Mouse (Mus musculus) thymus, adult 2 months (tissue): ENCODE data around the gene Hal. TPM values are rescaled to one million over a fixed set of nuclear protein-coding genes. Genes with fewer than 3 reads are reported as not detected.
"Not testable (repeated sequence)": the region's sequence is repeated elsewhere in the genome, so short reads cannot be mapped to it uniquely, and the experiment has no call there.

Source experiments
- DNase-seq: peaks from one replicate; pipeline ENCODE4 v3.0.0; 2021
- H3K27ac ChIP-seq: fragments of 200-500 bp; 2 replicates; pipeline ENCODE4 v1.5.1; 2012; ENCODE audit warnings: low read length, control low read depth; ENCODE audit not compliant: control insufficient read depth, insufficient read depth
- H3K27me3 ChIP-seq: fragments of 200-500 bp; 2 replicates; pipeline ENCODE4 v1.6.1; 2012; ENCODE audit warnings: mild to moderate bottlenecking, low read length, moderate library complexity, mixed read lengths; ENCODE audit not compliant: control insufficient read depth, insufficient read depth
- H3K36me3 ChIP-seq: fragments of 200-500 bp; 2 replicates; pipeline ENCODE4 v1.6.1; 2012; ENCODE audit warnings: mild to moderate bottlenecking, low read length, moderate library complexity; ENCODE audit not compliant: control insufficient read depth, insufficient read depth
- H3K4me1 ChIP-seq: fragments of 200-500 bp; replicated peaks from 2 replicates; pipeline ENCODE4 v1.6.1; 2012; ENCODE audit warnings: low read length; ENCODE audit not compliant: control insufficient read depth, insufficient read depth
- H3K4me3 ChIP-seq: fragments of 200-500 bp; 2 replicates; pipeline ENCODE4 v1.5.1; 2012; ENCODE audit warnings: mild to moderate bottlenecking, low read length, control low read depth, moderate library complexity; ENCODE audit not compliant: control insufficient read depth, insufficient read depth
- CTCF ChIP-seq: fragments of 200-500 bp; IDR thresholded peaks from 2 replicates; pipeline ENCODE4 v1.5.1; 2012; ENCODE audit warnings: mild to moderate bottlenecking, control low read depth, low read length, moderate library complexity, borderline replicate concordance; ENCODE audit not compliant: control insufficient read depth, poor library complexity, insufficient read depth; ENCODE audit errors: extremely low read depth
- POLR2A ChIP-seq: fragments of 200-500 bp; IDR thresholded peaks from 2 replicates; pipeline ENCODE4 v1.6.1; 2012; ENCODE audit warnings: mild to moderate bottlenecking, low read length, control low read depth, moderate library complexity; ENCODE audit not compliant: control insufficient read depth, poor library complexity, insufficient read depth; ENCODE audit errors: extremely low read depth
- WGBS: fragments of 180-500 bp; shearing (Covaris S2); methylation state at CpG from one replicate; pipeline ENCODE4 v1.1.7; 2018; 5-methylcytosine and 5-hydroxymethylcytosine counted together
- polyA plus RNA-seq: library from polyadenylated mRNA; depleted of rRNA; stranded (reverse); fragments of >200 nt; gene quantifications from 2 replicates; pipeline ENCODE4 v1.2.3, GENCODE M21; 2012

Hal gene
- polyA plus RNA-seq, 1 experiment, result 3.7 TPM

- no peak for TF ChIP-seq POLR2A
- no peak for TF ChIP-seq CTCF
- H3K27me3 ChIP-seq, result no peaks in the 10 kb centered on the region
- H3K36me3 ChIP-seq, result no peaks in the 10 kb centered on the region
- DNase-seq, result no peak
- H3K4me3 ChIP-seq, result no peak overlapping the region
- H3K4me1 ChIP-seq, result no peaks in the 10 kb centered on the region
- no peak overlapping the region for H3K27ac ChIP-seq
- WGBS, result 91% methylated on average over 4 of the region's 4 CpGs
Measured at GRCm38 (mm10) chr10:93547741-93548270, 59.2 kb downstream of the Hal start.

DNA sequence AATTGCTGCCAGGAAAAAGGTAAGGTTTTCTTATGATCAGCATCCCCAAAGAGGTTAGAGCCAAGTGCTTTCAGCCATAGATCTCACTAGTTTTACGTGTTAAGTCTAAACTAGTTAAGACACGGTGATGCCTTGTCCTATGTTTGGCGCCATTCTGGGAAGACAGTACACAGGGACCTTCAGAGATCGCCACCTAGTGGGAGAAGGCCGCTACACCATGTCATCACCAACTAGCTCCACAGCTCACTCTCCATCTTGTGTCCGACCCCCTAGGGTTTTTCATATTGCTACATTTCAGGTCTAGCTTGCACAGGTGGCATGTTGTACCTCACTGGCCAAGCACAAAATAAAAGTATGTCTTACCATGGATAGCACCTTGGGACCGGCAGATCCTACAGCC lies 60.4 kb downstream of the Hal start:
- WGBS, result 15% methylated on average over 7 of the region's 7 CpGs
- no peak overlapping the region for H3K27ac ChIP-seq
- no peak overlapping the region for H3K4me3 ChIP-seq
- no peaks in the 10 kb centered on the region for H3K36me3 ChIP-seq
- peak; percentile 81 for DNase-seq
- TF ChIP-seq CTCF (peak; percentile 66; the same call in 1 of the 2 replicates), POLR2A (no peak)
- H3K4me1 ChIP-seq, result no peaks in the 10 kb centered on the region
- no peaks in the 10 kb centered on the region for H3K27me3 ChIP-seq

- WGBS, result 97% methylated on average over 10 of the region's 10 CpGs
- Histone ChIP-seq H3K27ac (no peak overlapping the region), H3K27me3 (no peaks in the 10 kb centered on the region), H3K4me1 (no peaks in the 10 kb centered on the region), H3K4me3 (no peak overlapping the region), H3K36me3 (no peaks in the 10 kb centered on the region)
- no peak for TF ChIP-seq POLR2A
- no peak for TF ChIP-seq CTCF
- DNase-seq, result no peak
Measured at GRCm38 (mm10) chr10:93549821-93550220, 61.3 kb downstream of the Hal start.

DNA sequence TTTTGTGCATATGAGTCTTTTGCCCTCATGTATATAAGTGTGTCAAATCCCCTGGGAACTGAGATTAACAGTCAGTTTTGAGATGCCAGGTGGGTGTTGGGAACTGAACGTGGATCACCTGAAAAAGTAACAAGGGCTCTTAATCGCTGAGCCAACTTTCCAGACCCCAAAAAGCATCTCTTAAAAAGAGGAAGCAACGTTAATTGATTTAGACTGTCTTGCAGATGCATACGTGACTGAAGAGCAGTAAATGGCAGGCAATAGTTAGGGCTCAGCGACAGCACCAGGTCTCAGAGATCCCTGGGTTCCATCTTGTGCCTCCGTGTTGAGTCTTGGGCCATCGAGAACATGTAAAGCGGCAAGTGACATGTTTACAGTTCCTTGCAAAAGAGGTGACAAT lies 64.0 kb downstream of the Hal start:
- no peaks in the 10 kb centered on the region for H3K36me3 ChIP-seq
- no peak for TF ChIP-seq CTCF
- TF ChIP-seq POLR2A, result no peak
- 71% methylated on average over 8 of the region's 8 CpGs for WGBS
- H3K27me3 ChIP-seq, result no peaks in the 10 kb centered on the region
- no peak for DNase-seq
- no peaks in the 10 kb centered on the region for H3K4me1 ChIP-seq
- no peak overlapping the region for H3K27ac ChIP-seq
- no peak overlapping the region for H3K4me3 ChIP-seq

DNA sequence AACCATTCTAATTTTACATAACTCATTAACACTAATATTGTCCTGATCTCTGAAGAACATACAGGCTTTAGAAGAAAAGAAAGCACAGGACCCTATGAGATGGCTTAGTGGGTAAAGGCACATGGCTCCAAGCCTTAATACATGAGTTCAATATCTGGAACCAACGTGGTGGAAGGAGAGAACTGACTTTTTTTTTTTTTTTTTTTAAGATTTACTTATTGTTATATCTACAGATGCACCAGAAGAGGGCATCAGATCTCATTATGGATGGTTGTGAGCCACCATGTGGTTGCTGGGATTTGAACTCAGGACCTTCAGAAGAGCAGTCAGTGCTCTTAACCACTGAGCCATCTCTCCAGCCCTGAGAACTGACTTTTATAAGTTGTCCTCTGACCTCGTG lies 69.4 kb downstream of the Hal start:
- H3K27ac ChIP-seq, DNase-seq, H3K4me1 ChIP-seq, H3K27me3 ChIP-seq, H3K36me3 ChIP-seq, H3K4me3 ChIP-seq: not testable (repeated sequence)
- WGBS, result 63% methylated on average over 2 of the region's 2 CpGs

DNA sequence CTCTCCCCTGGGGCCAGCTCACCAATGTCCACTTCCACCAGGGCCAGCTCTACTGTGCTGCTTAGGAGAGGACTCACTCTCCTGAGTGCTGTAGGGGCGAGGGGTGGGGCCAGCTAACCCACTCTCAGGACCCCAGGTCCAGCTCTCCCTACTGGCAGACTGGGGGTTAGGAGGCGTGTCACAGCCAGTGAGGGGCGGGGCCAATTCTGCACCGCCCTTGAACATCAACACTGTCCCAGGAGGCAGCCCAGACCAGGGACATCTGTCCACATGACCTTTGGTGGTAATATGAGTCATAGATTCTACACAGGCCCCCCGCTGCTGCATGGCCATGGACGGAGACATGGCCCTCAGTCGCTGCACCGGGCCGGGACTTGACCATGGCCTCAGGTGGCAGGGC lies 71.2 kb downstream of the Hal start:
- no peak for DNase-seq
- Histone ChIP-seq H3K27ac (no peak overlapping the region), H3K36me3 (no peaks in the 10 kb centered on the region), H3K4me1 (no peaks in the 10 kb centered on the region), H3K27me3 (no peaks in the 10 kb centered on the region), H3K4me3 (no peak overlapping the region)
- 95% methylated on average over 9 of the region's 9 CpGs for WGBS
- TF ChIP-seq POLR2A (no peak), CTCF (no peak)

DNA sequence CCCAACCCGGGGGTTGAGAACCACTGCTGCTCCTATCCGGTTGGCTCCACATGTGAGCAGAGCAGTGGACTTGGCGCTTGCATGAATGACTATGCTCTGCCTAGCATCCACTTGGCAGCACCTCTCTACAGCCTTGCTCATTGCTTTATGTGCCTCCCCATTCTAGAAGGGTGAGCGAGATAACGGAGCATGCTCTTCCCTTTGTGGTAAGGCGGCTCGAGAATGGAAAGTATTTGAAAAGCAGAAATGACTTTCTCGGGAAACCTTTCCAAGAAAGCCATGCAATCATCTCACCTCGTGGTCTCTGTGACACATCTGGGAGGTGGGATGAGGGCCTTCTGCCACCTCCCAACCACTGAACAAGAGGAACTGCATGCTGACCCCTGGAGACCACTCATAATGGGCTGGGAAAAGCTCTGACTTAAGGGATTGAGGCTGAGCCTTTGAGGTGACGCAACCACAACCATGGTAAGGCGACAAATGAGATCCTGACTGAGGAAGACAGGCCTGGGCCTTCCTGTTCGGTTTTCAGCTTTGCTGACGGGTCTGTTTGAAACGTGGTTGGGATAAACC lies 76.0 kb downstream of the Hal start:
- 83% methylated on average over 14 of the region's 14 CpGs for WGBS
- TF ChIP-seq POLR2A (no peak), CTCF (no peak)
- H3K4me3 ChIP-seq, result no peak overlapping the region
- no peaks in the 10 kb centered on the region for H3K36me3 ChIP-seq
- no peak for DNase-seq
- H3K27me3 ChIP-seq, result no peaks in the 10 kb centered on the region
- H3K27ac ChIP-seq, result no peak overlapping the region
- H3K4me1 ChIP-seq, result no peaks in the 10 kb centered on the region
